Mouse (Mus musculus) hindbrain, postnatal 0 days (tissue): ENCODE measurements at regions not wholly inside any gene's neighbourhood (a gene's known extent, or its start where the extent isn't known, plus 50 kb on each side); places are given as distances from the start of the nearest gene placed in this dataset.
A peak's percentile ranks its signal among the peaks of the same experiment; 100 is the strongest.

ENCODE experiments used
- ATAC-seq: fragments of 200-750 bp; cut with Nextera tagmentation; 2 replicates; pipeline ENCODE4 v1.8.0; 2017; ENCODE audit warnings: mild to moderate bottlenecking, moderate TSS enrichment, moderate library complexity
- DNase-seq: peaks from one replicate; pipeline ENCODE4 v3.0.0-alpha.2; 2015; ENCODE audit warnings: low spot score
- H3K27ac ChIP-seq: fragments of 300-500 bp; sonication (generic); 2 replicates; pipeline ENCODE4 v1.5.1; 2014; ENCODE audit warnings: mild to moderate bottlenecking
- H3K27me3 ChIP-seq: fragments of 300-500 bp; sonication (generic); 2 replicates; pipeline ENCODE4 v1.6.1; 2014; ENCODE audit warnings: low read length, mixed read lengths; ENCODE audit not compliant: insufficient read depth
- H3K36me3 ChIP-seq: fragments of 300-500 bp; sonication (generic); 2 replicates; pipeline ENCODE4 v1.6.1; 2014; ENCODE audit warnings: low read length, mixed read lengths; ENCODE audit not compliant: insufficient read depth
- H3K4me1 ChIP-seq: fragments of 300-500 bp; sonication (generic); 2 replicates; pipeline ENCODE4 v1.6.1; 2014; ENCODE audit warnings: antibody characterized with exemption, low read length, mixed read lengths; ENCODE audit not compliant: insufficient read depth
- H3K4me2 ChIP-seq: fragments of 300-500 bp; sonication (generic); 2 replicates; pipeline ENCODE4 v1.6.1; 2014; ENCODE audit warnings: low read depth, mild to moderate bottlenecking, low read length, moderate library complexity, mixed read lengths
- H3K4me3 ChIP-seq: fragments of 300-500 bp; sonication (generic); 2 replicates; pipeline ENCODE4 v1.5.1; 2014; ENCODE audit warnings: low read length
- H3K9ac ChIP-seq: fragments of 300-500 bp; sonication (generic); replicated peaks from 2 replicates; pipeline ENCODE4 v1.6.1; 2014; ENCODE audit warnings: mild to moderate bottlenecking, low read length, moderate library complexity, mixed read lengths
- H3K9me3 ChIP-seq: fragments of 300-500 bp; sonication (generic); 2 replicates; pipeline ENCODE4 v1.6.1; 2016; ENCODE audit warnings: low read length, mixed read lengths
- CTCF ChIP-seq: IDR thresholded peaks from 2 replicates; pipeline ENCODE4 v1.5.1; 2016; ENCODE audit warnings: antibody characterized with exemption, control low read depth, low read depth
- whole genome bisulfite sequencing: fragments of 180-500 bp; shearing (Covaris S2); extraction: QIAGEN DNeasy Blood & Tissue Kit; methylation state at CpG from one replicate; pipeline ENCODE4 v1.1.7; 2014; 5-methylcytosine and 5-hydroxymethylcytosine counted together

GRCm38 (mm10) chr17:76703823-76704222, 1152.1 kb upstream of the Fam98a start:
- DNase-seq (no peak), ATAC-seq (no peak)
- no peaks in the 10 kb centered on the region for H3K4me1 ChIP-seq
- H3K9me3 ChIP-seq: no peaks in the 10 kb centered on the region
- H3K27ac ChIP-seq: no peak overlapping the region
- no peak overlapping the region for H3K4me3 ChIP-seq
- TF ChIP-seq CTCF: no peak
- no peak overlapping the region for H3K4me2 ChIP-seq
- H3K27me3 ChIP-seq: no peaks in the 10 kb centered on the region
- H3K36me3 ChIP-seq: no peaks in the 10 kb centered on the region
- H3K9ac ChIP-seq: no peak overlapping the region

GRCm38 (mm10) chr17:76696219-76696618, 1144.5 kb upstream of the Fam98a start:
- H3K4me2 ChIP-seq: no peak overlapping the region
- no peak overlapping the region for H3K9ac ChIP-seq
- no peaks in the 10 kb centered on the region for H3K36me3 ChIP-seq
- no peaks in the 10 kb centered on the region for H3K4me1 ChIP-seq
- no peak overlapping the region for H3K27ac ChIP-seq
- H3K27me3 ChIP-seq: no peaks in the 10 kb centered on the region
- ATAC-seq (no peak), DNase-seq (no peak)
- H3K9me3 ChIP-seq: no peaks in the 10 kb centered on the region
- H3K4me3 ChIP-seq: no peak overlapping the region
- TF ChIP-seq CTCF: no peak
- 77% methylated on average over 3 of the region's 3 CpGs for WGBS

GRCm38 (mm10) chr17:76658056-76658455, 1106.3 kb upstream of the Fam98a start:
- 55% methylated on average over 4 of the region's 4 CpGs for WGBS
- Histone ChIP-seq H3K4me1 (no peaks in the 10 kb centered on the region), H3K9me3 (no peaks in the 10 kb centered on the region), H3K9ac (no peak overlapping the region), H3K4me2 (no peak overlapping the region), H3K4me3 (no peak overlapping the region), H3K27me3 (no peaks in the 10 kb centered on the region), H3K36me3 (no peaks in the 10 kb centered on the region), H3K27ac (no peak overlapping the region)
- peak; percentile 35 for DNase-seq
- ATAC-seq: no peak
- no peak for TF ChIP-seq CTCF

GRCm38 (mm10) chr17:76625976-76626375, 1074.2 kb upstream of the Fam98a start:
- Histone ChIP-seq H3K27ac (no peak overlapping the region), H3K9ac (no peak overlapping the region), H3K36me3 (no peaks in the 10 kb centered on the region), H3K27me3 (no peaks in the 10 kb centered on the region), H3K9me3 (no peaks in the 10 kb centered on the region), H3K4me1 (no peaks in the 10 kb centered on the region), H3K4me2 (no peak overlapping the region), H3K4me3 (no peak overlapping the region)
- ATAC-seq (no peak), DNase-seq (no peak)
- TF ChIP-seq CTCF: no peak
- WGBS: 84% methylated on average over 7 of the region's 7 CpGs

- no peak for TF ChIP-seq CTCF
- Histone ChIP-seq H3K4me1 (no peaks in the 10 kb centered on the region), H3K4me2 (no peak overlapping the region), H3K9ac (no peak overlapping the region), H3K36me3 (no peaks in the 10 kb centered on the region), H3K4me3 (no peak overlapping the region), H3K27ac (no peak overlapping the region), H3K9me3 (no peaks in the 10 kb centered on the region), H3K27me3 (no peaks in the 10 kb centered on the region)
- 69% methylated on average over 1 of the region's 1 CpGs for WGBS
- DNase-seq (no peak), ATAC-seq (no peak)
Observed at GRCm38 (mm10) chr17:76605237-76605636, 1053.5 kb upstream of the Fam98a start.

- DNase-seq (no peak), ATAC-seq (no peak)
- Histone ChIP-seq H3K4me2 (no peak overlapping the region), H3K4me3 (no peak overlapping the region), H3K36me3 (no peaks in the 10 kb centered on the region), H3K27ac (no peak overlapping the region), H3K9me3 (no peaks in the 10 kb centered on the region), H3K9ac (no peak overlapping the region), H3K27me3 (no peaks in the 10 kb centered on the region), H3K4me1 (no peaks in the 10 kb centered on the region)
- no peak for TF ChIP-seq CTCF
Observed at GRCm38 (mm10) chr17:76578323-76578722, 1026.6 kb upstream of the Fam98a start.

GRCm38 (mm10) chr17:76559725-76560124, 1008.0 kb upstream of the Fam98a start:
- 86% methylated on average over 1 of the region's 1 CpGs for WGBS
- no peak overlapping the region for H3K27ac ChIP-seq
- H3K4me1 ChIP-seq: no peaks in the 10 kb centered on the region

More at GRCm38 (mm10) chr17:76559725-76560124, 1008.0 kb upstream of the Fam98a start:
- Histone ChIP-seq H3K4me2 (no peak overlapping the region), H3K9ac (no peak overlapping the region), H3K27me3 (no peaks in the 10 kb centered on the region), H3K36me3 (no peaks in the 10 kb centered on the region), H3K4me3 (no peak overlapping the region), H3K9me3 (no peaks in the 10 kb centered on the region)
- ATAC-seq (no peak), DNase-seq (no peak)
- TF ChIP-seq CTCF: no peak
